Mouse (Mus musculus) cerebellum, adult (tissue): ENCODE results near the gene Kcnk13.

ENCODE experiments used
- ATAC-seq: cut with Nextera tagmentation; 2 replicates; pipeline ENCODE4 v1.9.2; 2017; ENCODE audit warnings: mild to moderate bottlenecking, moderate library complexity, mixed read lengths; ENCODE audit not compliant: insufficient number of reproducible peaks, low FRiP score, low TSS enrichment

The Kcnk13 gene

DNA sequence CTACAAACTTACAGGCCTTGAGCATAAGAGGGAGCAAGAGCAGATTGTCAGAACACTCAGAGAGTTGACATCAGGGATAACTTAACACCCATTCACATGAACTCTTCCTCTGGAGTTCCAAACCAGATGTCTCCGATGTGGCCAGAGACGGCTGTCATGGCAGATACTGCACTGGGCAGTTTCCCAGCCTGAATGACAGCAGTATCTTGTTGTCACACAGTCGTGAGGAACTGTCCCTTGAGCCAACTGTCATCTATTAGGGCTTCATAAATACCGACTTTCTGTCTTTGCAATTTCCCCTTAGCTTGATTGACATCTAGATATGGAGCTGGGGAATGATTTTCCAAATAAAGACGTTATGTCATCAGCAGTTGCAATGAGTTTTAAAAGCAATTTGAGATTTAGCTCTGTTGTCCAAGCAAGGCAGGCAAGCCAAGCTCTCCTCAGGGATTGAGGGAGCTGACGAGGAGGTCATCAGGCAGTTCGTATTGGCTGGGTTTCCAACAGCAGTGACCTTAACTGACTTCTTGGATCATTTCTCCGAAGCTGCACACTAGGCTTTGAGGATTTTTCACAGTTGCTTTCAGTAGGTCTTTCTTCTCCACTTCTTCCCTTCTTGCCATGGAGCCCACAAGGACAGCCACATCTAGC is 115.5 kb downstream of the Kcnk13 start:
- no peak for ATAC-seq

DNA sequence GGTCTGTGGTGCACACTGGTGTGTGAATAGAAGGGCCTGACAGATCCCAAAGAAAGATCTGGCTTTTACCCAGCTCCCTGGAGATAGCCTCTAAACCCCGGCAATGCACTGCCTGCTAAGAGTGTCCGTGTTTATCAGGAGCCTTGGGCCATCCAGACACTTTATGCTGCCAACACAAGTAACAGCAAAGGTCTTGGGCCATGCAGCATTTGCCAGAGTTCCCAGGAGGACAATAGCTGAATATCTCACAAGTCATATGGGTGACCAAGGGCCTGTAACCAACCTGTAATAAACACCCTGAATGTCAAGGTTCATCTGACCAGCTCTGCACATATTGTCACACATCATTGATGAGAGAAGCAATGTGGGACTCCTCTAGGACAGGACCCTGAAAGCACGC is 123.7 kb downstream of the Kcnk13 start:
- ATAC-seq, result no peak

DNA sequence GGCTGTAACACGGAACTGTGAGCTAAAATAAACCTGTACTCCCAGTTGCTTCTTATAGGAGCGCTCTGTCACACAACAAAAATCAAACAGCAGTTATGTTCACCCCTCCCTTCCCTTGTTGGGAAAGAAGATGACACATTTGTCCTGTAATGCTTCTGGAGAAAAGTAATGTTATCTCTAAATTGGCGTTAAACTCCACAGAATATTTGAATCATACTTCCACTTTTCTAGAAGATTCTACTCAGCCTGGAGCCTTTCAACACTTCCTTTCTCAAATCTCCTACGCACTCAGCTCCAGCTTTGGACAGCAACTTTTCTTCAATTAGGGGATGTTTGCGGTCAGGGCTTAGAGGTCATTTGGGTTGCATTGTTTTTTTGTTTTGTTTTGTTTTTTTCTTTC is 125.0 kb downstream of the Kcnk13 start:
- ATAC-seq, result no peak

DNA sequence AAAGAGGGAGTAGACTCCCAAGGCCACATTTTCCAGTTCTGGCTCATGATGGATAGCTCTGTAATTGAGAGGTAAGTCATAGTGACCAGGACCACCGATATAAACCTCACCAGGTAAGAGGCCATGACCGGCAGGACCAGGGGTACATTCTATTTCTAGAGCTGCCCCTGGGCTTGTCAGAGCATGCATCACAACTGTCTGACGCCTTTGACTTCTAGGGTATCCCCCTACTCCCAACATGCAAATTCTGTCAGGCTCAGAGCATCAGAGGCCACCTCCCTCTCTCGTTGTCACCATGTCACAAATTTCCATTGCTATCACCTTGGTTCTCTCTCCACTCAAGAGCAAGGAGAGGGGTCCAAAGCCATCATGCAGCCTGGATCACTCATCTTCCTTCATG is 126.5 kb downstream of the Kcnk13 start:
- no peak for ATAC-seq

DNA sequence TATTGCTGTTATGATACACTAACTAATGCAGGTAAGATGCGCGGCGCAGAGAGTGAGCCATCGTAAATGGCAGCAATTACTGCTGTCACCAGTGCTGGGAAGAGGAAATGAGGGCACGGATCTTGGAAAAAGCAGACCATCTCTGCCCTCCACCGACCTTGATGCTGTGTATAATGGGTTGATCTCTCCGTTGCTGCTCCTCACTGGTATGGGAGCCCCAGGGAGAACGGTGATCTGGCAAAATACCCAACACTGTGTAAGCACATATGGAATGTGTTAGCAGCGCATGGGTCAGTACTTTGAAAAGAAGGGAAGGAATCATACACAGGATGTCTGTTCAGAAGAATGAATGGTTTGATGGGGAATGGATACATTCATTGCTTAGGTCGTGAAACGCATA is 128.7 kb downstream of the Kcnk13 start:
- ATAC-seq, result no peak

DNA sequence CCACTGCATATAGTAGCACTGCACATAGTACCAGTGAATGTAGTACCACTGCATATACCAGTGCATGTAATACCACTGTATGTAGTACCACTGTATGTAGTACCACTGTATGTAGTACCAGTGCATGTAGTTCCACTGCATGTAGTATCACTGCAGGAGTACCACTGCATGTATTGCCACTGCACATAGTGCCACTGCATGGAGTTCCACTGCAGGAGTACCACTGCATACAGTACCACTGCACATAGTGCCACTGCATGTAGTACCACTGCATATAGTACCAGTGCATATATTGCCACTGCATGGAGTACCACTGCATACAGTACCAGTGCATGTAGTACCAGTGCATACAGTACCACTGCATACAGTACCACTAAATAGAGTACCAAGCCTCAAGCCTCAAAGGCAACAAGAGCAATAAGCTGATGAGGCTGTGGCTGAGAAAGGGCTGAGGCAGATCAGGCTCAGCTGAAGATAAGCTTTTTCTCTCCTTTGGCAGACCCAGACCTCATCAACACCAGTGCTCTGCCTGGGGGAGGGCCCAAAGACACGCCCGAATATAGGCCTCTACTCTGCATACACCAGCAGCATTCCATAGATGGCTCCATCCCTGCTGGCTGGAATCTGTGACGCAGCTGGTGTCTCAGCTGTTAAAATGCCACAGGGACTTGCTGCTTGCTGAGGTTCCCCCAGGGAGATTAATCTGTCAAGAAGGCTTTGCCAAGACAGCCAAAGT is 135.8 kb downstream of the Kcnk13 start:
- no peak for ATAC-seq

DNA sequence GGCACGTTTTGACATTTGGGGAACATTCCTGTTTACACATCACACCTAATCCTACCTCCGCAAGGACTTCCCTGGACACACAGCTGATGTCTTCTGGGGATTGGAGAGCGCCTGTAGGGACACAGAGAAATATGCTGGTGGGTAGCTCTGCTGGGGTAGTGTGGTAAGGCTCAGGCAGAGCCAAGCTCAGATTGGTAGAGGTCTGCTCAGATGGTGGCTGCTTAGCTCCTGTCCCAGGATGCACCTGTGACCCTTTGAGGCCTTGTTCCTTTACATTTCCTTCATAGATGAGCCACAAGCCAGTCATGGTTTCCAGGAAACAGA is 136.4 kb downstream of the Kcnk13 start:
- no peak for ATAC-seq

DNA sequence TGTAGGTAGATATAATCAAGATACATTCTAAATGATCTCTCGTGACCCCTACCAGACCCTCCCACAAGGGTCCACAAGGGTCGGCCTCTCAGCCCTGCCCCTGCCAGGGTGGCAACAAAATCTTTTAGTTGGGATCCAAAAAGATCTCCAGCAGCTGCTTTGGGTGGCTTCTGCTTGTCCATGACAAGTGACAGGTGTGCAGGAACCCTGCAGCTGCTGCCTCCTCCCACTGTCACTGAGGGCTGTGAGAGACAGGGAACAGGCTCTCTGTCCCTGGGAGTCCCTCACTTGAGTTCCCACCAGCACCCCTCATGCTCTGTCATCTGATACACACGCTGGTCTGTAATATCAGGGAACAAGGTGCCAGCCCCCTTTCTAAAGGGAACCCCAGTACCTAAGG is 137.4 kb downstream of the Kcnk13 start:
- no peak for ATAC-seq

DNA sequence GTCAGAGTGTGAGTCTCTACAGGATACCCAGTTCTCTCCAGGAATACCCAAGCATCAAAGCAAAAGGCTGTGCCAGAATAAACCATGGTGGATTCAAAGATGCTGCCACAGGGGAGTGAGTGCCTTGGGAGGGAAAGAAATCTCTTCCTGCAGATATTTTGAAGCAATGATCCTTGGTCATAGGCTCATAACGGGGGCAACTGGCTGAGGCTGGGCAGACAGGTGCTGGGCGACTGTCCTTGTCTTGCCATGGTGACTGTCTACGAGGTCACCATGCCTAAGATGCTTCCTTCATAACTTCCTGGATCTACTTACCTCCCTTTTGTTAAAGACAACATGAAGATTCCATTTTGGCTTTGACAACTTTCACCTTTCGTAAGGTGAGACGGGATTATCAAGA is 140.2 kb downstream of the Kcnk13 start:
- no peak for ATAC-seq

DNA sequence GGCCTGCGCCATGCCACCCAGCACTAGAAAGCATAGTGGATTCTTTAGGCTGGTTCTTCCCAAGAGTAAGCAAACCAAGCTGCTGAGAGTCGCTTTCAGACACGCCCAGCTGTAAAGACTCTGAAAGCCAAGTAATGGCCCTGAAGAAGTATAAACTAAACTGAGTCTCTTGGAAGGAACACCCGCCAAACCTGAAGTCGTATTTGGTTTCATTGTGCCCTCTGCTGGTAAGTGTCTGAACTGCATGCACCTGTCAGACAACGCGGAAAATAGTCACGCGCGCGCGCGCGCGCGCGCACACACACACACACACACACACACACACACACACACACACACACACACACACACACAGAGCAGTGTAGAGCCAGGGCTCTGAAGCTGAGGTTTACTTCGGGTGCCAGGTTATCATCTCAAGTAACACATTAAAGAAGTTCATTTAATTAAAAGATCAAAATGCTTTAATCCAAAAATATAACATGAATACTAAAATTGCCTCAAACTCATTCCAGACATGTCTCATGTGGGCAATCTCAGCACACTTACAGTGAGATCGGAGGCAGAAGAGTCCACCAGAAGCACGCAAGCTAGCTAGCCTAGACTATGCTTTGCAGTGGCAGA is 142.1 kb downstream of the Kcnk13 start:
- no peak for ATAC-seq

DNA sequence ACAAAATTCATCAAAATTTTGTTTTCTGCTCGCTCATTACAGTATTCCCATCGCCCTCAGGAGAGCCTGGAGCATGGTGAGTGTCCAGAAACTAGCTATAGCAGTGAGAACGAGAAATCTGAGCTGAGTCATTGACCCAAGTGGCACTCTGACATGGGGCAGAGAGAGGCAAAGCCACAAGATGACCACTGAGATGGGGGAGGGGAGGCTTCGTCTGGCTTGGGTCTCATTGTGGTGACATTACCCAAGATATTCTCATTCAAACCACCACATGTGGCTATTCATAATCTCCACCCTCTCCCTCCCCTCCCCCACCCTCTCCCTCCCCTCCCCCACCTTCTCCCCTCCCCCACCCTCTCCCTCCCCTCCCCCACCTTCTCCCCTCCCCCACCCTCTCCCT is 143.1 kb downstream of the Kcnk13 start:
- ATAC-seq, result no peak

DNA sequence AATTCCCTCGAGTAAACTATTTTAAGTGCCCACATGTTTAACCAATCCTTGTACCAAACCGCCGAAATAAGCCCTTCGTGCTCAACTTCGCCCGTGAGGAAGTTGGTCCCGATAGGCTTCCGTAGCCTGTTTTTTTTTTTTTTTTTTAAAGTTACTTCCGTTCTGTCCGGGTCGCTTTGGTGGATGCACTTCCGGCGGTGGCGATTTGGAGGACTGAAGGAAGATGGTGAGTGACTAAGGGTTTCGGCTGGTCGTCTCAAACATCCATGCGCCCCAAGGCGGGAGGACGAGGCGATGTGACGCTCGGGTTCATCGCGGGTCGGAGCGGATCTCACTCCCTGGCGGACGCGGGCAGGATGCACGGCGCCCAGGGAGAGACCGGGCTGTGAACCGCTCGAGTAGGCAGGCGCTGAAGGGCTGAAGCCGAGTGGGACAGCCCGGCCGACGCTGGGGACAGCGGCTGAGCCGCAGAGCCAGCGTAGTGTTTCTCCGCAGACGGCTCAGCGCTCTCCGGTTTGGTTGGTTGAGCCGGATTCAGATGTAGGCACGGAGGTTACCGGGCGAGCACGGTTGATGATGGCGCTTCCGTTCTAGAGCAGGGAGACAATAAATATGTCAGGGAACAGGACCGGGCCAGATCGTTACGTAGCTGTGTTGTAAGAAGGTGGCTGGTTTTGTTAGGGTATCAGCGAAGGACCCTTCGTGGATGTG is 145.8 kb downstream of the Kcnk13 start, which contains the start of gene Psmc1:
Gene Psmc1, plus strand, starts transcription at position 169 of the 711 bp plus-strand sequence.
- peak; percentile 83 for ATAC-seq
